ENCODE assay signal across 8 mouse cellular contexts in the genomic region with DNA sequence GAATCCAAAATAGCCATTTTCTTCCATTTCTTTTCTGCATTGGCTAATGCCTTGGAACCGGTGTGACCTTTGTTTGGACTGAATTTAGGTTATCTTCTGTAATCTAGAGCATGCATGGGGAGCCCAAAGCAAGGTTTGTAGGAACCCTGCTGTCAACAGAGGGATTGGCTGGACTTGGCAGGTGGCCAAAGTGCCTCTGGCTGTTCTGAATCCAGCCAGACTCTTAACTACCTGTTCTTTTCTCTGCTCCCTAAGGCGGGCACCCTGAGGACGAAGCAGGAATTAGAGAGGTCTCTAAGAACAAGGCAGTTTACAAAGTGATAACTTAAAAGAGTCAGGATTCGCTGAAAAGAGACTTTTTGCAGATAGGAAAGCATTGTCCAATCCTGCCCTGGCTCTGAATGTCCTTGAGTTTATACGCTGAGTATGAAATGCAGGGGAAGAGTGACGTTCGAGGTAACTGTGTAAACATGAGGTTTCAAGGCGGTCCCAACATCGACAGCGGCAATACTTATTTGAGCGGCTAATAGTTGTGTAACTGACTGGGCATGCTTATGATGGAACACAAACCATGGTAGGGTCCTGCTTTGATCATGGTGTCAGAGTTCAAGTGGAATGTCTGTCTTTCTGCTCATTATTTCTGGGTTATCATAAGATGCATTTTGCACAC. TPM values are rescaled to one million over a fixed set of nuclear protein-coding genes. Genes with fewer than 3 reads are reported as not detected.
DNase-seq lines count a peak whose midpoint lies in the region; ATAC-seq and TF ChIP-seq lines count a peak whose summit lies in the region.
"Had no signal": no experiment of that assay in that cellular context is flagged by ENCODE, and none has a peak within 500 bp of the region (broad histone marks: within the 10 kb centered on the region; RNA-seq: fewer than 3 reads in every experiment).

No protein-coding gene starts in this region.

- H3K9me3 ChIP-seq in heart, embryonic 12.5 days (replicated peaks), result no peaks in the 10 kb centered on the region
- no peaks in the 10 kb centered on the region for H3K9me3 ChIP-seq in lung, embryonic 16.5 days (ENCODE audit: control insufficient read depth, low read length)
- no peaks in the 10 kb centered on the region for H3K9me3 ChIP-seq in stomach, embryonic 15.5 days

- no peak overlapping the region for H3K9ac ChIP-seq in heart, embryonic 12.5 days
- no peak overlapping the region for H3K9ac ChIP-seq in lung, embryonic 16.5 days (ENCODE audit: low read length)
- no peak overlapping the region for H3K9ac ChIP-seq in stomach, embryonic 15.5 days

- peaks cover 8% of the 10 kb centered on the region; the same call in 1 of the 2 replicates for H3K27me3 ChIP-seq in heart, embryonic 12.5 days (replicated peaks)
- H3K27me3 ChIP-seq in lung, embryonic 16.5 days (ENCODE audit: control insufficient read depth, insufficient read depth, low read depth, low read length), result no peaks in the 10 kb centered on the region
- no peaks in the 10 kb centered on the region for H3K27me3 ChIP-seq in stomach, embryonic 15.5 days (replicated peaks)

- H3K27ac ChIP-seq in heart, embryonic 12.5 days (ENCODE audit: poor library complexity, severe bottlenecking), result no peak overlapping the region
- no peak overlapping the region for H3K27ac ChIP-seq in lung, embryonic 16.5 days (ENCODE audit: low read length)
- H3K27ac ChIP-seq in stomach, embryonic 15.5 days, result no peak overlapping the region

- ATAC-seq in heart, embryonic 12.5 days (ENCODE audit: insufficient number of reproducible peaks, low FRiP score), result no peak
- peak; percentile 38; the same call in 1 of the 2 replicates for ATAC-seq in lung, embryonic 16.5 days (ENCODE audit: low read depth)
- peak; percentile 76 for ATAC-seq in stomach, embryonic 15.5 days (ENCODE audit: insufficient read depth, low FRiP score, low read depth)

- TF ChIP-seq CTCF in lung, adult 2 months (IDR thresholded peaks at IDR 0.05; ENCODE audit: insufficient read depth, low read length), result no peak

- peaks cover 6% of the 10 kb centered on the region for H3K4me1 ChIP-seq in heart, embryonic 12.5 days (replicated peaks)
- peaks cover 2% of the 10 kb centered on the region; the same call in 1 of the 2 replicates for H3K4me1 ChIP-seq in lung, embryonic 16.5 days (replicated peaks; ENCODE audit: control insufficient read depth, insufficient read depth, low read length)
- H3K4me1 ChIP-seq in lung, adult 2 months (ENCODE audit: control insufficient read depth, insufficient read depth, low read length), result no peaks in the 10 kb centered on the region
- no peaks in the 10 kb centered on the region for H3K4me1 ChIP-seq in stomach, embryonic 15.5 days

- no peaks in the 10 kb centered on the region for H3K36me3 ChIP-seq in heart, embryonic 12.5 days
- H3K36me3 ChIP-seq in lung, embryonic 16.5 days (ENCODE audit: control insufficient read depth, insufficient read depth, low read length), result no peaks in the 10 kb centered on the region
- H3K36me3 ChIP-seq in stomach, embryonic 15.5 days, result no peaks in the 10 kb centered on the region

- WGBS in heart, embryonic 12.5 days, result 68% methylated on average over 11 of the region's 11 CpGs
- 37% methylated on average over 11 of the region's 11 CpGs for WGBS in lung, embryonic 16.5 days
- 51% methylated on average over 11 of the region's 11 CpGs for WGBS in lung, adult 2 months
- WGBS in stomach, embryonic 15.5 days, result 49% methylated on average over 11 of the region's 11 CpGs

- H3K4me2 ChIP-seq in heart, embryonic 12.5 days, result no peak overlapping the region
- H3K4me2 ChIP-seq in lung, embryonic 16.5 days (ENCODE audit: low read depth, low read length), result no peak overlapping the region
- H3K4me2 ChIP-seq in stomach, embryonic 15.5 days, result no peak overlapping the region; the same call in 1 of the 2 replicates

- peak; percentile 7 to 17 for DNase-seq in heart, postnatal 14 days
- DNase-seq in lung, adult 2 months, result no peak
- peak; percentile 22 for DNase-seq in adrenal gland, postnatal 25 days
- no peak for DNase-seq in B cell, adult 2 months
- DNase-seq: heart, postnatal 36 days had no signal

- intact Hi-C loops in heart, postnatal 14 days (cut with DNase I), result no loop called here

- TF ChIP-seq POLR2A in lung, adult 2 months (IDR thresholded peaks at IDR 0.05; ENCODE audit: borderline replicate concordance, extremely low read depth, low read depth, low read length), result no peak

- no peak overlapping the region for H3K4me3 ChIP-seq in heart, embryonic 12.5 days
- no peak overlapping the region for H3K4me3 ChIP-seq in lung, embryonic 16.5 days (ENCODE audit: low read length)
- no peak overlapping the region for H3K4me3 ChIP-seq in lung, adult 2 months (replicated peaks; ENCODE audit: extremely low read depth, low read depth, low read length)
- H3K4me3 ChIP-seq in stomach, embryonic 15.5 days (replicated peaks), result no peak overlapping the region

RNA-seq across cellular contexts. Expression of a gene that starts 54.5 kb away (rescaled TPM):
- total RNA-seq in heart, postnatal 14 days (2021), result 1 to 10 TPM; 3.2 to 4.2 TPM
- polyA plus RNA-seq in heart, embryonic 12.5 days (2016; fragmentation: Nextera tagmentation; extraction: Ambion mirVana), result 0.22 and 0.27 TPM in 2 replicates
- 0.59 and 0.75 TPM in 2 replicates for polyA plus RNA-seq in lung, embryonic 16.5 days (2015; fragmentation: Nextera tagmentation; extraction: Ambion mirVana)
- 5.5 and 6.0 TPM in 2 replicates for polyA plus RNA-seq in lung, adult 2 months (2012; rRNA removed)
- 2.9 and 4.4 TPM in 2 replicates for total RNA-seq in adrenal gland, postnatal 25 days (2021)
- 0.55 and 0.65 TPM in 2 replicates for polyA plus RNA-seq in stomach, embryonic 15.5 days (2015; fragmentation: Nextera tagmentation; extraction: Ambion mirVana)

Comparison
In these comparisons a context has a peak if more than half of its experiments do, and no peak if none do; other contexts are left out.
1. DNase-seq: peak in heart, postnatal 14 days (2 of 2) and adrenal gland, postnatal 25 days (single experiment); none in lung, adult 2 months (single experiment) and B cell, adult 2 months (0 of 2).